Mouse (Mus musculus) embryonic facial prominence, embryonic 14.5 days (tissue): ENCODE results near the gene Stk25. TPM values are rescaled to one million over a fixed set of nuclear protein-coding genes. Genes with fewer than 3 reads are reported as not detected.

Experiments used
- ATAC-seq: fragments of 200-750 bp; cut with Nextera tagmentation; 2 replicates; pipeline ENCODE4 v1.8.0; 2017; ENCODE audit warnings: low read depth, moderate number of reproducible peaks, moderate TSS enrichment
- DNase-seq: peaks from one replicate; pipeline ENCODE4 v3.0.0-alpha.2; 2015; ENCODE audit warnings: low spot score
- H3K27ac ChIP-seq: fragments of 300-500 bp; sonication (generic); replicated peaks from 2 replicates; pipeline ENCODE4 v1.5.1; 2014; ENCODE audit warnings: low read depth, mild to moderate bottlenecking, low read length, moderate library complexity
- H3K27me3 ChIP-seq: fragments of 300-500 bp; sonication (generic); replicated peaks from 2 replicates; pipeline ENCODE4 v1.6.1; 2014; ENCODE audit warnings: low read length; ENCODE audit not compliant: control insufficient read depth, insufficient read depth
- H3K36me3 ChIP-seq: fragments of 300-500 bp; sonication (generic); 2 replicates; pipeline ENCODE4 v1.6.1; 2014; ENCODE audit warnings: low read length, mixed read lengths; ENCODE audit not compliant: control insufficient read depth, insufficient read depth
- H3K4me1 ChIP-seq: fragments of 300-500 bp; sonication (generic); 2 replicates; pipeline ENCODE4 v1.6.1; 2014; ENCODE audit warnings: antibody characterized with exemption, low read length; ENCODE audit not compliant: control insufficient read depth, insufficient read depth
- H3K4me2 ChIP-seq: fragments of 300-500 bp; sonication (generic); 2 replicates; pipeline ENCODE4 v1.6.1; 2014; ENCODE audit warnings: low read depth, mild to moderate bottlenecking, low read length, moderate library complexity, mixed read lengths
- H3K4me3 ChIP-seq: fragments of 300-500 bp; sonication (generic); 2 replicates; pipeline ENCODE4 v1.5.1; 2014; ENCODE audit warnings: low read depth, mild to moderate bottlenecking, low read length
- H3K9ac ChIP-seq: fragments of 300-500 bp; sonication (generic); 2 replicates; pipeline ENCODE4 v1.6.1; 2014; ENCODE audit warnings: low read depth, mild to moderate bottlenecking, low read length, moderate library complexity, mixed read lengths
- H3K9me3 ChIP-seq: fragments of 300-500 bp; sonication (generic); 2 replicates; pipeline ENCODE4 v1.6.1; 2016; ENCODE audit warnings: low read length; ENCODE audit not compliant: control insufficient read depth
- WGBS: fragments of 180-500 bp; shearing (Covaris S2); extraction: QIAGEN DNeasy Blood & Tissue Kit; methylation state at CpG from one replicate; pipeline ENCODE4 v1.1.7; 2014; 5-methylcytosine and 5-hydroxymethylcytosine counted together
- polyA plus RNA-seq: library from polyadenylated mRNA; unstranded; fragments of >200 nt; fragmentation: Nextera tagmentation; extraction: Ambion mirVana; gene quantifications from 2 replicates; pipeline ENCODE4 v1.2.1, GENCODE M21; 2014

Stk25 gene
- polyA plus RNA-seq, 1 experiment from 2014 or later: 190 TPM

- Histone ChIP-seq H3K27ac (no peak overlapping the region), H3K27me3 (no peaks in the 10 kb centered on the region), H3K4me2 (no peak overlapping the region), H3K4me3 (no peak overlapping the region), H3K9me3 (no peaks in the 10 kb centered on the region), H3K4me1 (no peaks in the 10 kb centered on the region), H3K36me3 (peaks cover 73% of the 10 kb centered on the region), H3K9ac (no peak overlapping the region)
- WGBS: 87% methylated on average over 4 of the region's 4 CpGs
- no peak for ATAC-seq
- no peak for DNase-seq
Measured at GRCm38 (mm10) chr1:93577861-93578260, 80.6 kb downstream of the Stk25 start.

DNA sequence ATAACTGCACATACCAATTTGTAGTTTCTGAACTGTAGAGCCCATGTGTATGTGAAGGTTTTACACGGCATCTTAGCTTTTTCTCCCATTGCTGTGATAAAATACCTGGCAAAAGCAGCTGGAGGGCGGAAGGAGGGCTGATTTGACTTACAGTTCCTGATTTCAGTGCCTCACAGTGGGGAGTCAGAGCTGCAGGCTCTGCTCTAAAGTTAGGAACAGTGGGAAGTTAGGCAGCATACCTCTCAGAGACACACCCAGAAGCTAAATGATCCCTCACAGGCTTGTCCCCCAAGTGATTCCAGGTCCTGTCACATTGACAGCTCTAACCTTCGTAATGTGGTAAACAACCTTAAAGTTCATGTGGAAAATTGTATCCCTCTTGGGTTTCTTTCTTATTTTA, 81.4 kb downstream of the Stk25 start:
- no peaks in the 10 kb centered on the region for H3K9me3 ChIP-seq
- H3K36me3 ChIP-seq: peaks cover 70% of the 10 kb centered on the region
- DNase-seq (no peak), ATAC-seq (no peak; the same call in 1 of the 2 replicates)
- no peak overlapping the region for H3K4me2 ChIP-seq
- H3K9ac ChIP-seq: no peak overlapping the region
- H3K27ac ChIP-seq: no peak overlapping the region
- no peaks in the 10 kb centered on the region for H3K4me1 ChIP-seq
- H3K4me3 ChIP-seq: no peak overlapping the region
- WGBS: 75% methylated on average over 3 of the region's 3 CpGs
- no peaks in the 10 kb centered on the region for H3K27me3 ChIP-seq

Other genes starting within 250 kb of the Stk25 start
- gene Hdlbp, start 179.8 kb downstream of the Stk25 start, polyA plus RNA-seq: 188 and 194 TPM in 2 replicates
- gene Farp2, start 146.6 kb downstream of the Stk25 start, polyA plus RNA-seq: 10.0 and 12.6 TPM in 2 replicates
- gene Bok, start 27.0 kb upstream of the Stk25 start, polyA plus RNA-seq: 38.7 and 42.8 TPM in 2 replicates
- 81.7 and 84.8 TPM in 2 replicates for gene Atg4b, start 92.8 kb upstream of the Stk25 start, polyA plus RNA-seq
- gene Thap4, start 96.2 kb upstream of the Stk25 start, polyA plus RNA-seq: 44.9 and 45.8 TPM in 2 replicates
- 214 and 218 TPM in 2 replicates for gene Dtymk, start 143.3 kb upstream of the Stk25 start, polyA plus RNA-seq
- gene Ing5, start 145.3 kb upstream of the Stk25 start, polyA plus RNA-seq: 11.7 and 12.4 TPM in 2 replicates
- gene D2hgdh, start 166.2 kb upstream of the Stk25 start, polyA plus RNA-seq: 10.7 and 14.3 TPM in 2 replicates
- 0.71 TPM in 1 of 2 replicates, not detected in the other for gene Gal3st2, start 202.6 kb upstream of the Stk25 start, polyA plus RNA-seq